Mouse (Mus musculus) spleen, postnatal 36 days (tissue): ENCODE measurements at regions not wholly inside any gene's neighbourhood (a gene's known extent, or its start where the extent isn't known, plus 50 kb on each side); places are given as distances from the start of the nearest gene placed in this dataset.

Experiments
- DNase-seq, 2 experiments: peaks; one replicate each; pipeline ENCODE4 v3.0.0; 2022; ENCODE audit warnings: low spot score in 2 of 2, mixed read lengths in 1 of 2

GRCm38 (mm10) chr11:34977861-34978260 is 143.2 kb upstream of the Slit3 start:
- DNase-seq: no peak

GRCm38 (mm10) chr11:34975771-34976302 is 142.4 kb upstream of the Spdl1 start:
- no peak for DNase-seq

GRCm38 (mm10) chr11:34973467-34973921 is 140.1 kb upstream of the Spdl1 start:
- no peak for DNase-seq

DNA sequence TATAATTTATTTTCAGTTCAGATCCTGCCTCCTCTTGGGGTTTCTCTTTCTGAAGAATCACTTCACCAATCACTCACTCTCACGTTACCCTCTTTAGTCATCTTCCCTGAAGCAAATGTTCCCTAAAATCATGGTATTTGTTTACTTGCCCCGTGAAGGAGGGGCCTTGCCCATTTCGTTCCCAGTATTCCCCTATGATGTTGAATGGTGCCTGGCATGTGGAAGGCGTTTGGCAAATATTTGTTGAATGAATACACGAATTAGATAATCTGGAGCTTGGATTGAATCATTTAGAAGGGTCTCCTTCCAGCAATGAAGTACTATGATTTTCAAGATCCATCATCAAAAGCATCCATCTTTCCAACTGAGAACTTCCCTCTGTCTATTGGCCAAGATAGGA is 139.6 kb upstream of the Spdl1 start:
- DNase-seq: no peak

DNA sequence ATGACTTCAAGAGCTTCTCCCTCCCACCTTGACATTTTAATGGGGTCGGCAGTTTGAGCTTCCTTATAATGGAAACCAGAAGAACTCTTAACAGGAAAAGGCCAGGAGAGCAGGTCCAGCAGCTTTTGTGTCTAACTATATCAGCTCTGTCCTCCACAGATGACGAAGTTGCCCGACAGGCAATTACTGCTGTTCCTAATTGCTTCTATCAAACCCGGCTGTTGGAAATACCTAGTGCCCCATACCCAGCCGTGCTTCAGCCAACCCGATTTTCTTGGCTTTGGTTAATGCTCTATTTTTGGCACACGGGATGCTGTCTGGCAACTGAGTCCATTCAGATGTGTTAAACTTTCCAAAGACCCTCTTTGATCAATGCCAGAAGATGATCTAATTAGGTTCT is 125.8 kb upstream of the Spdl1 start:
- no peak for DNase-seq

- DNase-seq: no peak
These were observed 108.3 kb upstream of the Spdl1 start for GRCm38 (mm10) chr11:34941486-34942456.

DNA sequence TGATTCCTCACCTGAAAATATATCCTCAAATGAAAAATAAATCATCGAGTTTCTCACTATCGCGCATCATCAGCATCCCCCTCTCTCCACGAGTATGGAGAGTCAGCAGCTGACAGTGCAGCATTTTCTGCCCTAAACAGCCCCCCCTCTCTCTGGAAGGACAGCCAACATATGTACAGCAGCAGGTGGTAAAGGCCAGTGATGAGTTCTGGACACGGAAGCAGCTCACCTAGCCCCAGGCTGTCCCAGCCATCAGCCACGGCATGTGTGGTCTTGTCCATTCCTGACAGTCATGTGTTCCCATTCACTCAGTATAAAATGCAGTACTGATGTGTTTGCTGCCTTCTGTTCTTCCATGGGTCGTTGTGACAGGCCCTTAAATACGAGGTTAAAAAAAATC is 106.7 kb upstream of the Spdl1 start:
- DNase-seq: no peak

GRCm38 (mm10) chr11:34939002-34939401 is 105.6 kb upstream of the Spdl1 start:
- no peak for DNase-seq

- DNase-seq: no peak
These were observed 98.8 kb upstream of the Spdl1 start for GRCm38 (mm10) chr11:34932191-34932590.

DNA sequence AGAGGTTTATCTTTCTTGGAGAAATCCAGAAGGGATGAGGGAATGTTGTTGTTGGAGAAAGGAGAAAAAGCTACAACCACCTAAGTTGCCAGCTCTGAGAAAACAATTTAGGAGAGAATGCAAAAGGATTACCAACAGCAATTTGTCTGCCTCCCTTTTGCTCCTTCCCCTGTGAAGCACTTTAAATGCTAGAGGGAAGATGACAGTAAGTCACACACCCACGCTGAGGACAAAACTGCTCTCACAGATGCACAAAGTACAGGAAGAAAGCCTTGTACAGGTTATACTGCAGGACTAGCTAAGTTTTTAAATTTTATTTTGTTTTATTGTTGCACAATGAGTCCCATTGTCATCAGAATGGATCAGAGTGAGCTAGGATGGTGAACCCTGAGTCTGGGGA is 83.7 kb upstream of the Spdl1 start:
- DNase-seq: no peak

DNA sequence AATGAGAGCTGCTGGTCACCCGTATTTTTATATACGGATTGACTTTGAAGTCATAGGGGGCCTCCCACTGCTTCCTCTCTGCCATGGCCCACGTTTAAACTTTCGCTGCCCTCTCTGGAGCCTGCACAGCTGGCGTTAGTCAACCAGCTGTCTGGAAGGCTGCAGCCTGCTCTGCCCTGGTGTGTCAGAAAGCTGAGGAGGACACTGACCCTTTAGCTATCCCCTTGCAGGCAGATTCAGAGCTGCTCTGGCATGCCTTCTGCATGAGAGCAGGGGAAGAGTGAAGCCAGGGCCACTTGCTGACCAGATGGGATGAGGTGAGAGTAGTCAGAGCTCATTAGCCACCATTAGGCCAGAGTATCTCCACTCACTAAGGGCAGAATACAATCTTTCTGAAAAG is 76.4 kb upstream of the Spdl1 start:
- peak in 1 of 2 experiments; percentile 1 for DNase-seq

- DNase-seq: no peak
These were observed 70.8 kb upstream of the Spdl1 start for GRCm38 (mm10) chr11:34904271-34904670.

- DNase-seq: no peak
These were observed 66.0 kb upstream of the Spdl1 start for GRCm38 (mm10) chr11:34899400-34899799.

DNA sequence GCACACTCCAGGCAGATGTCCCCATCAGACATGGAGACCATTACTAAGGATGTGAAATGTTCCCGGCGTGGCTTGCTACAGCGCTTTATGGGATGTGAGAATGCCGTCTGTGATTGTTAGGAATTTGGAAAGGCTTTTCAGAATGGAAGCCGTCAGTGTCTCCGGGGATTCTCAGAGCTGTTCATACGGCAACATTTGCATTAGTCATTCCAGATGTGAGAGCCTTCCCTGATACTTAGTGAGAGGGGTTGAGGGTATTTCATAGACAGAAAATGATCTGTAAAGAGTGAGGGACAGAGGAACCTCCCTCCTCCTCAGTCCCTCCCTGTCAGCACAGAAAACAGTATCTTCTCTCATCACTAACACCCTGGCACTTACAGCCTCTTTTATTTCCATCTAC is 62.2 kb upstream of the Spdl1 start:
- DNase-seq: no peak

- no peak for DNase-seq
These were observed 55.1 kb upstream of the Spdl1 start for GRCm38 (mm10) chr11:34888374-34889136.

- no peak for DNase-seq
These were observed 54.1 kb upstream of the Spdl1 start for GRCm38 (mm10) chr11:34887587-34887986.
